Mouse (Mus musculus) midbrain, embryonic 10.5 days (tissue): Measurements from ENCODE around the gene Hadhb. TPM values are rescaled to one million over a fixed set of nuclear protein-coding genes. Genes with fewer than 3 reads are reported as not detected.

ENCODE experiments used
- DNase-seq: peaks from one replicate; pipeline ENCODE4 v3.0.0-alpha.2; 2017; ENCODE audit warnings: low spot score
- H3K27ac ChIP-seq: fragments of 300-500 bp; sonication (generic); replicated peaks from 2 replicates; pipeline ENCODE4 v1.5.1; 2016; ENCODE audit warnings: mild to moderate bottlenecking
- H3K27me3 ChIP-seq: fragments of 300-500 bp; sonication (generic); 2 replicates; pipeline ENCODE4 v1.6.1; 2016; ENCODE audit warnings: low read depth, mild to moderate bottlenecking; ENCODE audit not compliant: poor library complexity, severe bottlenecking
- H3K36me3 ChIP-seq: fragments of 300-500 bp; sonication (generic); 2 replicates; pipeline ENCODE4 v1.6.1; 2016; ENCODE audit warnings: mild to moderate bottlenecking, moderate library complexity
- H3K4me1 ChIP-seq: fragments of 300-500 bp; sonication (generic); 2 replicates; pipeline ENCODE4 v1.6.1; 2016
- H3K4me3 ChIP-seq: fragments of 300-500 bp; sonication (generic); 2 replicates; pipeline ENCODE4 v1.5.1; 2016; ENCODE audit warnings: mild to moderate bottlenecking, moderate library complexity
- H3K9me3 ChIP-seq: fragments of 300-500 bp; sonication (generic); replicated peaks from 2 replicates; pipeline ENCODE4 v1.6.1; 2016; ENCODE audit warnings: mild to moderate bottlenecking
- WGBS: fragments of 180-500 bp; shearing (Covaris S2); methylation state at CpG from one replicate; pipeline ENCODE4 v1.1.7; 2016; 5-methylcytosine and 5-hydroxymethylcytosine counted together
- microRNA counts: library from miRNA; unstranded; fragments of <30 nt; microRNA quantifications from one replicate; lab custom pipeline; 2017
- microRNA-seq: library from miRNA; unstranded; fragments of <30 nt; microRNA quantifications from one replicate; pipeline ENCODE4, GENCODE M21; 2017
- polyA plus RNA-seq: library from polyadenylated mRNA; unstranded; fragments of >200 nt; fragmentation: Nextera tagmentation; extraction: Ambion mirVana; gene quantifications from 2 replicates; pipeline ENCODE4 v1.2.1, GENCODE M21; 2016

Hadhb gene
- polyA plus RNA-seq, 1 experiment from 2014 or later: 104 TPM

DNA sequence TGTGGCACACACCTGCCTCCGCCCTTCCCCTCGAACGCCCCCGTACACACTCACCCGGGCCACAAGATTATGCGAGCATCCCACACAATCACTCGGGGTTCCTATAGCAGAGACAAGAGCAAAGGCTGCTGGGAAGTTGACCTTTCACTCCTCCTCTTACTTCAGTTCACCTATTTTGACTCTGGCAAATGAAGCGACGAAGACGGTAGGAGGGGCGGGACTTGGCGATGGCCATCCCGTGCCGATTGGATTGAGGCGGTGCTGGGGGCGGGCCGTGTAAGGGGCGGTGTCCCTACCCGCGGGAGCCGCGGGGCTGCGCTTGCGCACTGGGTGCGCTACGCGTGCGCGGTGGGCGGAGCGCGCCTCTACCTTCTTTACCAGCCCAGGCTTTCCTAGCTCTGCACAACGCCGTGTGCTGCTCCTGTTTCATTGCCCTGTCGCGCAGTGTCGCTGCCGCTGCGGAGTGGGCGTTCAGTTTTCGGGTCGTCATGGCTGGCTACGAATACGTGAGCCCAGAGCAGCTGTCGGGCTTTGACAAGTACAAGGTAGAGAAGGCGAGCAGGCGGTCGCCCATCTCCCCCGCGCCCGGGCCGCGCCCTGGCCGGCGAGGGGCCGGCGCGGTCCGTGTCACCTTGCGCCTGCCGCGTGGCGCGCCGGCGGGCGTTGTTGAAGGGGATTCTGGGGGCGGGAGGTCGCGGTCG is 77.4 kb downstream of the Hadhb start, which contains the start of gene Selenoi:
Gene Selenoi, plus strand, starts transcription at position 311 of the 701 bp plus-strand sequence.
- Histone ChIP-seq H3K4me1 (peaks cover 28% of the 10 kb centered on the region), H3K4me3 (peak within 1 kb of the TSS; percentile 84), H3K27me3 (no peaks in the 10 kb centered on the region), H3K27ac (peak within 1 kb of the TSS; percentile 89), H3K9me3 (peaks cover 9% of the 10 kb centered on the region; the same call in 1 of the 2 replicates), H3K36me3 (peaks cover 15% of the 10 kb centered on the region)
- DNase-seq: peak; percentile 98
- 2% methylated on average over 71 of the region's 71 CpGs for WGBS

- 5% methylated on average over 15 of the region's 15 CpGs for WGBS
- peak overlapping the region; percentile 89 for H3K27ac ChIP-seq
- no peak for DNase-seq
- H3K4me3 ChIP-seq: peak overlapping the region; percentile 84
- no peaks in the 10 kb centered on the region for H3K27me3 ChIP-seq
- H3K36me3 ChIP-seq: peaks cover 21% of the 10 kb centered on the region
- peaks cover 28% of the 10 kb centered on the region for H3K4me1 ChIP-seq
- peaks cover 9% of the 10 kb centered on the region; the same call in 1 of the 2 replicates for H3K9me3 ChIP-seq
Observed at GRCm38 (mm10) chr5:30233042-30233441, 78.0 kb downstream of the Hadhb start.

DNA sequence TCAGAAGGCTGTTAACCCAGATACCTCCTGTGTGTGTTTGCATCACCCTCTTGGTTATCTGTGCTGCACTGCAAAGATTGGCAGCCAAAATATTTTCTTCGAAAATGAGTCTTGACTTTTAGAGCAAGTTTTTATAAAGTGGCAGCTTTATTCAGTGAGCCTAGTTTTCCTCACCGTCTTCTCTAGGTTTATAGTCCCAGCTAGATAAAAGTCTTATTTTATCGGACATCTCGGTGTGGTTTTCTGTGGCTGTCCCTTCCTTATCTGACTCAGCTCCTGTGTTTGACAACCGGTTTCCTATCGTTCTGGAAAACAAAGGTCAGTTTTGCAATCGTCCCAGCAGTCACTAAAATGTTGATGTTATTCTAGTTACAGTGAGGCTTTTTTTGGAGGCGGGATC is 78.9 kb downstream of the Hadhb start:
- H3K27me3 ChIP-seq: no peaks in the 10 kb centered on the region
- no peak overlapping the region for H3K27ac ChIP-seq
- 80% methylated on average over 8 of the region's 8 CpGs for WGBS
- H3K9me3 ChIP-seq: peaks cover 9% of the 10 kb centered on the region; the same call in 1 of the 2 replicates
- H3K4me3 ChIP-seq: peak overlapping the region; percentile 84
- H3K4me1 ChIP-seq: peaks cover 28% of the 10 kb centered on the region
- H3K36me3 ChIP-seq: peaks cover 31% of the 10 kb centered on the region
- DNase-seq: no peak

MicroRNAs within 50 kb of the gene (microRNA counts, 519-probe panel; counts per million panel counts)
- 5,282 counts per million, percentile 35 among the panel's probes with 10 or more counts for microRNA mmu-miR-1960 (lab: Ali Mortazavi, UCI)

Small RNA genes within 50 kb of the gene (microRNA-seq; reads per million reads assigned to microRNA genes)
- 1.5 reads per million for gene Mir1960

Other genes starting within 250 kb of the Hadhb start
- 0.07 TPM in 1 of 2 replicates, not detected in the other for gene Il6, start 142.1 kb upstream of the Hadhb start, polyA plus RNA-seq
- gene Tyms, start 81.6 kb upstream of the Hadhb start, polyA plus RNA-seq: 294 and 321 TPM in 2 replicates
- 6.9 and 9.4 TPM in 2 replicates for gene Garem2, start 50.1 kb upstream of the Hadhb start, polyA plus RNA-seq
- gene 3110082J24Rik, start 49.2 kb upstream of the Hadhb start, polyA plus RNA-seq: 2.4 and 3.7 TPM in 2 replicates
- 101 and 115 TPM in 2 replicates for gene Hadha, start 86 bp upstream of the Hadhb start, polyA plus RNA-seq
- 0.05 TPM in 1 of 2 replicates, not detected in the other for gene Adgrf3, start 50.5 kb downstream of the Hadhb start, polyA plus RNA-seq
- gene Selenoi, start 77.3 kb downstream of the Hadhb start, polyA plus RNA-seq: 19.2 and 19.4 TPM in 2 replicates
- 0.60 and 0.64 TPM in 2 replicates for gene Drc1, start 126.1 kb downstream of the Hadhb start, polyA plus RNA-seq